Mouse (Mus musculus) right cerebral cortex, adult 18-20 months (tissue): ENCODE measurements at regions not wholly inside any gene's neighbourhood (a gene's known extent, or its start where the extent isn't known, plus 50 kb on each side); places are given as distances from the start of the nearest gene placed in this dataset.
"Not testable (repeated sequence)": the region's sequence is repeated elsewhere in the genome, so short reads cannot be mapped to it uniquely, and the experiment has no call there.

Source experiments
- DNase-seq: peaks from one replicate; pipeline ENCODE4 v3.0.0; 2022; ENCODE audit warnings: mixed read lengths

DNA sequence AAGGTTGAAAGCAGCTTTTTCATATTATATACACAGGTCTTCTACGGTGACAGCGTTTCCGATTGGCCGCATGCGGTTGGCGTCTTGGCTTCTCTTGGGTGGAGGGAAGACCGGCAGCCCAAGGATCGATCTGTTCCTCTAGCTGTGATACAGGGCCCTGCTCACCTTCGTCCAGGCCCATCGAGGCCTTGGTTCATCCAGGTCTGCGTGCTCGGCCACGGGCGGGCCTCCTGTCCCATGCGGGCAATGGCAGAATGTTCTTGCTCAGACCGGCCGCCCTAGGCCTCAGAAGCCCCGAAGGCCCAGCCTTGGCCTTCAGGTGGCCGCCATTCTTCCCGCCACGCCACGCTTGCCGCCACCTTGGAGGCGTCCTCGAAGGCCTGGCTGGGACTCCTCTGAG, 194.4 kb upstream of the Ppp6c start:
- no peak for DNase-seq

DNA sequence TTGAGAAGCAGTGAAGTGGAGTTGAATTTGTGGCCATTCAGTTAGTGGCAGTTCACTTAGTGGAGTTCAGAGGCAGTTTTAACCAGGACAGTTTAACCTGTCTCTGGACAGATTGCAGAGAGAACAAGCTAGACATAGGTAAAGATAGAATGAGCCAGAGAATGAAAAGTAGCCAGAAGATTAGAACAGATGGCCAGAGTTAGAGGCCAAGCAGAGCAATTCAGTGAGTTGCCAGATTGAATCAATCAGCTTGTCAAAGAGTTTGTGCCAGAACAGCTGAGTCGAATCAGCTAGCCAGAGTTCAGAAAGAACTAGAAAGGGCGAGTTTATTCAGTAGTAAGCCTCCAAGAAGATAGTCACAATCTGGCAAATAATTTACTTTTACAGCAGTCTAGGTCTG, 174.1 kb upstream of the Ppp6c start:
- no peak for DNase-seq

DNA sequence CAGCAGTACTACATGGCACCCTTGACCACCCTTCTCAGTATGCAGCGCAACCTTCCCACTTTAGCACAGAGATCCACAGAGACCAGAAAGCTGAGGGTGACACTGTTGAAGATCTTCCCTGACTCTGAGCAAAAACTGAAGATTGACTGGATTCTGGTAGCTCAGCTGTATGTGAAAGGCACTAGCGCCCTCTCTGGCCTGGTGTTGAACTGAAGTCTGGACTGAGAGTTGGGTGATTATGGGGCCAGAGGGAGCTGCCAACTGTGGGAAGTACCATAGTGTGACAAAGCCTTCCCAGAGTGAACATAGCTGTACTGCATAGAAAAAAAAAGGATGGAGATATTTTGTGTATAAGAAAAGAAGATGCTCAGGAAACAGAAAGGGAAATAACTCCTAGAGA, 173.3 kb upstream of the Ppp6c start:
- no peak for DNase-seq

DNA sequence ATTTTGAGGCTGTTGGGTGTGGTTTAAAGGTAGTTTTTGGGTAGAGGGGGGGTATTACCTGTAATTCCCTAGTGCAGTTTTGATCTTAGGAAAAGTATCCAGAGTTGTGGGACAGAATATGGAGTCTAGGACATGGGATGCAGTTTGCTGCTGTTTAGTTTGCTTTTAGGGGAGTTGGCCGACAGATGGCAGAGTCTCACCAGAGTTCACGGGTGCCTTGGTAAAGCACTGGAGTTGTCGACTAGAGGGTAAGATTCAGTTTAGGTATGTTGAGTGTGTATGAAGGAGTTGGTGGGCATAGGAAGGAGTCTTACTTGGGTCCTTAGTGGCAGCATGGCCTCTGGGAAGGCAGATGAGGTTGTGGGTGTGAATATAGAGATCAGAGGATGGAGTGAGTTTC, 168.4 kb upstream of the Ppp6c start:
- DNase-seq, result no peak

DNA sequence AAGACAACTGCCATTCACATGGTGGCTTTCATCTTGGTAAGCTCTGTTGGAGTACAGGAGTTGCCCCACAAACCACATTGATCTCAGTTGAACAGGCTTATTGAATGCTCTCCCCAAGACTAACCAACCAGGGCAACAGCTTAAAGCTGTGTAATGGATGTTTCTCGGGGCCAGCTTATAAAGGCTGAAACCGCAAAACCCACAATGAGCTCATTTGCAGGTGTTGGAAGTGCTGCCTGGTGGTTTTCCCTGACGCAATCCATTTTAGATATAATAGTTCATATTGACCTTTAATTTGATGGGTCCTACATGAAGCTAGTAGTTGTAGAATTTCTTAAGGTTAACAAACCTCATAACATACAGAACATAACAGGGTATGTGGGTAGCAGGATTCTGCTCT, 151.0 kb upstream of the Ppp6c start:
- no peak for DNase-seq

- DNase-seq, result peak; percentile 93
Measured at GRCm38 (mm10) chr2:39373068-39373779, 147.0 kb upstream of the Ppp6c start.

GRCm38 (mm10) chr2:39344207-39344606, 118.0 kb upstream of the Ppp6c start:
- DNase-seq, result no peak

DNA sequence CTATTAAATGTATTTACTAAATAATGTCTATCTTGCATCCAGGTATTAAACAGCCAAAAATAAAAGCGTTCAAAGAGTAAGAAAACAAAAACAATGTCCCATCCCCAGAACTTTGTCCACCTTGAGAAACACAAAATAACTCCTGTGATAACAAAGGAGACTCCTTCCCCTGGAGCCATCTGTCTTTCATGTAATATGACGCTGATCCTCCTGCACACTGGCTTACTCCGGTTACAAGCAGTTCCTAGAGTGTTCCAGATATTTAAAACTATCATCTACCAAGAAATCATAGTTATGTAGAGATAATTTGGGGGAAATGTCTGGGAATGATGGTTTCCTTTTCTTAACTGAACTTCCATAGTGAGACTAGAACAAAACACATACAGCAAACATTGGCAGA, 114.2 kb upstream of the Ppp6c start:
- no peak for DNase-seq

- no peak for DNase-seq
Measured at GRCm38 (mm10) chr2:39338832-39339649, 112.8 kb upstream of the Ppp6c start.

DNA sequence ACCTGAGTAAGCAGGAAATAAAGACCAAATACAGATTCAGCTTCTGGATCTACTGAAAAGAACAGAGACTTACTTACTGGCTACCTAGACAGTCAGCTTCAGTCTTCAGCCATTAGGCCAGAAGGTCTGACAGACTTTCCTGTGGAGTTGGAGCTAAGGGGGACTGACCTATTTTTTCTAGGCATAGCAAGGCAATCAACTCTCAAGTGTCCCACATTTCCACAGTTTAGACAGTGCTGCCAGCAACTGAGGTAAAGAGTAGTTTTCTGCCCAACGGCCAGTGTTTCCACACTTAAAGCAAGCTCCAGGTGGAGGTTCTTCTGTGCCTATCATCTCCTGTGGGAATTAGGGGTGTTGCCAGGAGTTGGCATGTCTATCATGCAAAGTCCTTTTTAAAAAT, 111.3 kb upstream of the Ppp6c start:
- no peak for DNase-seq

DNA sequence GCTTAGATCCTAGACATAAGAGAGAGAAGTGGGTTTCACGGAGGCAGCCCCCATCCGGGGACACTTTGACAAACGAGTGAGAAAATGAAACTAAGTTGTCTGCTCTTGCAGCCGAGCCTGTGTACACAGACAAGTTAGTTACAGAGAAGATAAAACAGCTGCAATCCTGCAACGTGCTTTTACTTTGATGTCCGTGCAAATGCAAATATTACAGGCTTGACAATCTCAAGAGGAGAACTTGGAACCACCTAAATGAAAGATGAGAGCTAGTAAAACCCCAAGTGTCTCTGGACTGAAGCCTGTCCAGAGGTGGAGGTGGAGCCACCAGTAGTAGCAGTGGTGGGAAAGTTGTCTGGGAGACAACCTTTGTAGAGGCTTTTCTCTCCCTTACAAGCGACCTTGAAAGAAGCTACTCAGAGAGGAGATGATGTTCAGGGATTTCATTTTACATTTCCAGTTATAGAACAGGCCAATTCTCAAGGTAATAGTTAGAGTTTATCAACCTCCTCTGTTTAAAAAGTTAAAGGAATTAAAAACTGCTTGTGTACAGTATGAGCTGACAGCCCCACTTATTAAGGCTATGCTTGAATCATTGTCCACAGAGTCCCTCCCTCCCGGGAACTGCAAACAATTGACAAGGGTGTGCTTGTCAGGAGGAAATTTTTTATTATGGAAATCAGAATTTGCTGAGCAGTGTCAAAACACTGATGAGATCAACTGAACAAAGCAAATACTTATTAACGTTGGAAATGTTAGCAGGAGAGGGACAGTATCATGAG, 99.7 kb upstream of the Ppp6c start:
- no peak for DNase-seq

- DNase-seq, result not testable (repeated sequence)
Measured at GRCm38 (mm10) chr2:39325122-39325521, 98.9 kb upstream of the Ppp6c start.

DNA sequence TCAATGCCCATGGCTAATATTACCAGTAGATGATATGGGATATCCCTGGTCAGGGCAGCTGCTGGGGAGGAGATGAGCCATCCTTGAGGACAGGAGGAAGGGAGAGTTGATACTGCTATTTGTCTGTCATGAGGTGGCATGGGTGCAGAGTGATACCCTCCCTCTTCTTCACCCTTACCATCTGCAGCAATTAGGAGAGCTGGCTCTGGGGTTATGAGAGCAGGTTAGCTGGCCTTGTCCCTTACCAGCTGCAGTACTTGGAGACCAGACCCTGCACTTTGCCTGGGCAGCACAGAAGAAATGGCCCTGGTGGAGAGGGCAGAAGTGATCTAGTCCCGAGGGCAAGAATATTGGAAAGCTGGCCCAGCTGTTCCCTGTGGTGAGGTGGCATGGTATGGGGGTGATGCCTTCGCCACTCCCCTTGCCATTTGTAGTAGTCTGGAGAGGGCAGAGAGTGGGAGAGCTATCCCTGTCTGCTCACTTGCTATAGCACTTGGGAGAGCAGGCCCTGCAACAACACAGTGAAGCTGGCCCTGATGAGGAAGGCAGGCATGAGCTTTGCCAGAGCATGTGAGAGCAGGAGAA, 73.6 kb upstream of the Ppp6c start:
- no peak for DNase-seq

GRCm38 (mm10) chr2:39299290-39299689, 73.0 kb upstream of the Ppp6c start:
- DNase-seq, result no peak

GRCm38 (mm10) chr2:39295435-39295834, 69.2 kb upstream of the Ppp6c start:
- no peak for DNase-seq

GRCm38 (mm10) chr2:39278218-39278617, 52.0 kb upstream of the Ppp6c start:
- DNase-seq, result no peak
